Mouse (Mus musculus): Measurements from ENCODE around the gene Prtg. TPM values are rescaled to one million over a fixed set of nuclear protein-coding genes. Genes with fewer than 3 reads are reported as not detected.

Prtg gene
- polyA plus RNA-seq (2014; fragmentation: Illumina TruSeq; extraction: RNeasy Lipid Tissue Mini Kit (QIAGEN cat#74804); ENCODE audit: low read depth, low replicate concordance), result not detected

DNA sequence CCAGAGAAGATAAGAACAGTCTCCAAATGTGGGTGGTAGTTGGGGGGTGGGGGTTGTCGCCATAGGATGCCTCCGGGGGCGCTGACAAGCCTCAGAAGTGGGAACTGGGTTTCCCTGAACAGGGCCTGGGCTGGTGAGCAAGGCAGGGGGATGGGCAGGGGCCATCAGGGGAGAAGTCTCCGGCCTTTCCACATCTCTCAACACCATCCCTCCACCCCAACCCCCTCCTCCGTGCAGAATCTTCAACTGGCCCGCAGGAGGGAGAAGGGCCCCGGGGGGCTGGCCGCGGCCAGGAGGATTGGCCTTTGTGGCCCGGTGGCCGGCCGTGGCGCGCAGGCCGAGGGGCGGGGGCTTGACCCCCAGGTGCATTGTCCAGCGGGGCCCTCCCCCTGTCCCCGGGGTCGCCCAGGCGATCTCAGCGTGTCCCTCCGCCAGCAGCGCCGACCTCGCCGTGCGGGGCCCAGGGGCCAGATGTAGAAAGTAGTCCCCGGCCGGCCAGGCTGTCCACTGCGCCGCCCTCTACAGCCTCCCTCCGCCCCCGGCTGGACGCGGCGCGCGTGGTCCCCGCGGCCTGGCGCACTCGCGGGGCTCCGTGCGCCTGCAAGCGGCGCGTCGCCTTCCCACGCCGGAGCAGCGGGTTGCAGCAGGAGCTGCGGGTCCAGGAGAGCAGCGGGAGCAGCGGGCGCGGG lies at the start of gene Prtg:
Gene Prtg, plus strand, starts transcription at position 144 of the 689 bp plus-strand sequence.

DNA sequence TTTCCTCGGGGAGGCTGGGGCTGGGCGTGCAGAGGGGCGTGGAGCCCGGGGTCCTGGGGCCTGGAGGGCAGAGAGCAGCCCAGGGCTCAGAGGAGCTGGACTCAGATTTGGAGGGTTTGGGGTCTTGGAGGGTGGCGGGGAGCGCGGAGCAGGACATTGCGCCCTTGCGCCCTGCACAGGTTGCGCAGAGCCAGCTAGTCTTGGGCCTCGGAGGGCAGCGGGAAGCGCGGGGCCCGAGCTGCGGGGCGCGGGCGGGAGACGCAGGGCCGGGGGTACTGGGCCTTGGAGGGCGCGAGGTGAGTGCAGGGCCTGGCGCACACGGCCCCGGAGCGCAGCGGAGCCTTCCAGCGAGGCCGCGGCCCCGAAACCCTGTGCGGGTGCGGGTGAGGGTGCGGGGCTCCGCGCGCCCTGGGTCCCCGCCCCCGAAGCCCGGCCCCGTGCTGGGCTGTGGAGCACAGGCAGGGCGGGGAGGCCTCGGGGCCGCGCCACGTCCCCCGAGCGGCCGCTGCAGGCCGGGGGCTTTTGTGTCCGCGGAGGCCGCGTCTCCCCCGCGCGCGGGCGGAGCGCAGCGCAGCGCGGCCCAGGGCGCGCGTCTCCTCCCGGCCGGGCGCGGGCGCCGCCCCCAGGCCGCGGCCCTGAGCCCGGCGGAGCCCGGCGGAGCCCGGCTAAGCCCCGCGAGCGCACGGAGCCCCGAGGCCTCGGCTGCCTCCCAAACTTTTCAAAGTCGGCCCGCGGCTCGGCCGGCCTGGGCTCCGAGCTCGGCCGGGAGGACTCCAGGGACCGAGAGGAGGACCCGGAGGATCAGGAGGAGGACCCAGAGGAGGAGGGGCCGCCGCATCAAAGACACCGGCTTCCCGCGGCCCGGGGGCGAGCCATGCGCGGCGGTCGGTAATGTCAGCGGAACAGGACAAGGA lies 118.6 kb downstream of the Prtg start, which contains the start of gene Pygo1:
Gene Pygo1, plus strand, starts transcription at position 625 of the 914 bp plus-strand sequence.

DNA sequence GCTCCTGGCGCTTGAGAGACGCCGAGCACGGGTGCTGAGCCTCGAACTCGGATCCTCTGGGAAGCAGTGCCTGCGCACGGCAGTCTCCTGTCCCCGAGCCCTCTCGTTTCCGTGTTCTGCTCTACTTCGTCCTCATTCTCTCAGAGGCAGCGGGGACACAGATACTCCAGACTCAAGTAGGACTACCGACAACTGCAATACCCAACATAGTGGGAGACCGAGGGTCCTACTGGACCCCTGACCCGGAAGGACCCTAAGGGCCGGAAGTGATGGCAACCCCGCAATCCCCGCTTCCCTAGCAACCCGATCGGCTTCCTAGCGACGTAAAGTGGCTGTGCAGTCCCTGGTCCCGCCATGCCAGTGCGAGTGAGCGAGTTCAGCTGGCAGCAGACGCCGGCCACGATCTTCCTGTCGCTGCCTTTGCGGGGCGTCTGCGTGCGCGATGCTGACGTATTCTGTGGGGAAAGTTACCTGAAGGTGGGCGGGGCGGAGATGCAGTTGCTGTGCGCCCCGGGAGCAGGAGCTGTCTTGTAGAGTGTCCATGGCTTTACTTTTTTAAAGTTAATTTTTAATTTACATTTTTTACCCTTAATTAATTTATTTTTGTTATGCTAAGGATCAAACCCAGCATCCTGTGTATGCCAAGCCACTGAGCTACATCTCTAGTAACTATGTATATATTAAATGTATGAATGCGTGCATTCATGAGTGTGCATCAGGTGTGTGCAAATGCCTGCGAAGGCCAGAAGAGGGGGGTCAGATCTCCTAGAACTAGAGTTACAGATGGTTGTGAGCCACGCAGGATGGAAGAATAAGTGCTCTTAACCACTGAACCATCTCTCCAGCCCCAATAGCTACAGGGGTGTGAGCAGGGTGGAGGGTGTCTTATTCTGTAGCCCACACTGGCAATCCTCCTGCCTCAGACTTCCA lies 152.1 kb downstream of the Prtg start, which contains the start of the genes Dyx1c1 and Gm44503:
Gene Dyx1c1, plus strand, starts transcription at position 265 of the 930 bp plus-strand sequence.
Gene Gm44503, plus strand, starts transcription at position 332 of the 930 bp plus-strand sequence.

Other genes with a start within 250 kb of the Prtg start
- gene Nedd4, start 144.5 kb upstream of the Prtg start, polyA plus RNA-seq (2014; fragmentation: Illumina TruSeq; extraction: RNeasy Lipid Tissue Mini Kit (QIAGEN cat#74804); ENCODE audit: low read depth, low replicate concordance), result 266 TPM
- gene Pygo1, start 118.8 kb downstream of the Prtg start, polyA plus RNA-seq (2014; fragmentation: Illumina TruSeq; extraction: RNeasy Lipid Tissue Mini Kit (QIAGEN cat#74804); ENCODE audit: low read depth, low replicate concordance), result 11.9 TPM
- 1.0 TPM for gene Dyx1c1, start 151.9 kb downstream of the Prtg start, polyA plus RNA-seq (2014; fragmentation: Illumina TruSeq; extraction: RNeasy Lipid Tissue Mini Kit (QIAGEN cat#74804); ENCODE audit: low read depth, low replicate concordance)
- gene Gm44503, start 152.0 kb downstream of the Prtg start, polyA plus RNA-seq (2014; fragmentation: Illumina TruSeq; extraction: RNeasy Lipid Tissue Mini Kit (QIAGEN cat#74804); ENCODE audit: low read depth, low replicate concordance), result not detected
- gene Ccpg1os, start 178.5 kb downstream of the Prtg start, polyA plus RNA-seq (2014; fragmentation: Illumina TruSeq; extraction: RNeasy Lipid Tissue Mini Kit (QIAGEN cat#74804); ENCODE audit: low read depth, low replicate concordance), result 11.1 TPM
- 105 TPM for gene Ccpg1, start 178.6 kb downstream of the Prtg start, polyA plus RNA-seq (2014; fragmentation: Illumina TruSeq; extraction: RNeasy Lipid Tissue Mini Kit (QIAGEN cat#74804); ENCODE audit: low read depth, low replicate concordance)
- 4.6 TPM for gene Pigb, start 233.5 kb downstream of the Prtg start, polyA plus RNA-seq (2014; fragmentation: Illumina TruSeq; extraction: RNeasy Lipid Tissue Mini Kit (QIAGEN cat#74804); ENCODE audit: low read depth, low replicate concordance)
- gene Rab27a, start 238.0 kb downstream of the Prtg start, polyA plus RNA-seq (2014; fragmentation: Illumina TruSeq; extraction: RNeasy Lipid Tissue Mini Kit (QIAGEN cat#74804); ENCODE audit: low read depth, low replicate concordance), result 4.1 TPM

Data from heart, adult 10 weeks (tissue).